Mouse (Mus musculus): ENCODE results near the gene Dhodh. TPM values are rescaled to one million over a fixed set of nuclear protein-coding genes. Genes with fewer than 3 reads are reported as not detected.

Dhodh gene
- polyA plus RNA-seq (2011; ENCODE audit: insufficient read depth, insufficient read length, low read depth, missing spikeins) = 25.8 and 27.9 TPM in 2 replicates

DNA sequence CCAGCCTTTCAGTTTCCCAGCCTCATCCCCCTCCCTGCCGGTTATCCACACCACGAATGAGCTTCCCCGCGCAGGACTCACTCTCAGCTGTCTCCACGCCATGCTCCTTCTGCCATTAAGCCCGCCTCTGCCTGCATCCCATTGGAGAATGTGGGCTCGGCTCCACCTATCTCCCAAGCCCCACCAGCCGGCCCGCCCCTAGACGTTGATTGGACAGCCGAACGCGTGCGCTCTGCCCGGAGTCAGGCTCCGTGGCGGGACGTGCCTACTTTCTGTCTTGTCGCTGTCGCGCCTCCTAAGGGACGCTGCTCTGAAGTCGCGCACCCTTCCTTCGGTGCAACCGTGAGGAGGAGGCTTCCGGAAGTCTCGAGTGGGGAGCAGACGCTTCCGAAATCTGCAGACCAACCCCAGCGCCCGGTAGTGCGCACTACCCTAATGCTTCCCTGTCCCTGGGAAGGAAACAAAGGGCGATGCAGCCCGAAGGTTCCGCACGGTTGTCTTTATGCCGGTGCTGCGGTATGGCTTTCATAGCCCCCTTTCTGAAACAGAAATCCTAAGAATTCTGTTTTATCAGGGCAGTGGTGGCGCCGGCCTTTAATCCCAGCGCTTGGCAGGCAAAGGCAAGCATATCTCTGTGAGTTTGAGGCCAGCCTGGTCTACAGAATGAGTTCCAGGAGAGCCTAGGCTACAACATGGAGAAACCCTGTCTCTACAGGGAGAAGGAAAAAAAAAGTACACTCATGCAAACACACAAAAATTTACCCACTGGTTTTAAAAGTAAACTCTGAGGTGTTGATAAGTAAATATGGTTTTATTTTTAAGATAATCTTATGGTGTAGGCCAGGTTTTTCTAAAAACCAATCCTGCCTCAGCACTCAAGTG is at the start of gene Dhodh:
Gene Dhodh, minus strand, starts transcription at position 403 of the 882 bp plus-strand sequence.
- no peaks in the 10 kb centered on the region for H3K27me3 ChIP-seq (ENCODE audit: control insufficient read depth, insufficient read depth, low read length, poor library complexity, severe bottlenecking)
- peak; percentile 93 for TF ChIP-seq POLR2A (IDR thresholded peaks at IDR 0.05; ENCODE audit: insufficient read depth, low read length)
- no peak for TF ChIP-seq CTCF (IDR thresholded peaks at IDR 0.05; ENCODE audit: low read depth, low read length)
- TF ChIP-seq EP300 (IDR thresholded peaks at IDR 0.05; ENCODE audit: insufficient read depth, low read depth, low read length) = peak; percentile 31; the same call in 1 of the 2 replicates
- H3K9me3 ChIP-seq (replicated peaks; ENCODE audit: control insufficient read depth, insufficient read depth, low read length, poor library complexity, severe bottlenecking) = no peaks in the 10 kb centered on the region
- H3K4me1 ChIP-seq (ENCODE audit: control insufficient read depth, insufficient read depth, low read length) = no peaks in the 10 kb centered on the region
- peak within 1 kb of the TSS; percentile 70 for H3K9ac ChIP-seq (ENCODE audit: low read depth, poor library complexity, severe bottlenecking)
- H3K27ac ChIP-seq (ENCODE audit: insufficient read depth, low read length) = peak within 1 kb of the TSS; percentile 78
- peaks cover 17% of the 10 kb centered on the region for H3K36me3 ChIP-seq (ENCODE audit: control insufficient read depth, insufficient read depth, low read length, poor library complexity, severe bottlenecking)
- peak within 1 kb of the TSS; percentile 73 for H3K4me3 ChIP-seq (ENCODE audit: low read depth, low read length)

DNA sequence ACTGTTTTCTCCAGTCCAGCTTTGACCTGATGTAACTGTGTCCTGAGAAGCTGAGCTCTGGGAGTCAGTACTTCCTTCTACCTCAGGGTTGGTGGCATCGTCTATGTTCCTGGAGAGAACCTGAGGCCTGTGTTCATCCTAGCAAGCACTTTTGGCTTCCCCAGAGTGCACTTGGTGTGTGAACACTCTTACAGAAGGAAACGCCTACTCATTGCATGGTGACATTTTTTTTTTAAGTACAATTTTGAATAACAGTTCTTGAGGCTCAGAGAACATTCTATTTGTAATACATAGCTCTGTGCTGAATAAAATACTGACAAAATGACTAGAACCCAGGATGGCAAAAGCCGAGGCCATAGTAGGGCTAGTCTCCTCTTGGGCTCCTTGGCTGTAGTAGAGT is 48.4 kb upstream of the Dhodh start:
- Histone ChIP-seq H3K9ac (ENCODE audit: low read depth, poor library complexity, severe bottlenecking) (no peak overlapping the region), H3K36me3 (ENCODE audit: control insufficient read depth, insufficient read depth, low read length, poor library complexity, severe bottlenecking) (no peaks in the 10 kb centered on the region), H3K4me1 (ENCODE audit: control insufficient read depth, insufficient read depth, low read length) (no peaks in the 10 kb centered on the region), H3K9me3 (replicated peaks; ENCODE audit: control insufficient read depth, insufficient read depth, low read length, poor library complexity, severe bottlenecking) (no peaks in the 10 kb centered on the region), H3K27me3 (ENCODE audit: control insufficient read depth, insufficient read depth, low read length, poor library complexity, severe bottlenecking) (no peaks in the 10 kb centered on the region), H3K4me3 (ENCODE audit: low read depth, low read length) (no peak overlapping the region), H3K27ac (ENCODE audit: insufficient read depth, low read length) (no peak overlapping the region)
- TF ChIP-seq POLR2A (IDR thresholded peaks at IDR 0.05; ENCODE audit: insufficient read depth, low read length) (no peak), EP300 (IDR thresholded peaks at IDR 0.05; ENCODE audit: insufficient read depth, low read depth, low read length) (no peak), CTCF (IDR thresholded peaks at IDR 0.05; ENCODE audit: low read depth, low read length) (no peak)

DNA sequence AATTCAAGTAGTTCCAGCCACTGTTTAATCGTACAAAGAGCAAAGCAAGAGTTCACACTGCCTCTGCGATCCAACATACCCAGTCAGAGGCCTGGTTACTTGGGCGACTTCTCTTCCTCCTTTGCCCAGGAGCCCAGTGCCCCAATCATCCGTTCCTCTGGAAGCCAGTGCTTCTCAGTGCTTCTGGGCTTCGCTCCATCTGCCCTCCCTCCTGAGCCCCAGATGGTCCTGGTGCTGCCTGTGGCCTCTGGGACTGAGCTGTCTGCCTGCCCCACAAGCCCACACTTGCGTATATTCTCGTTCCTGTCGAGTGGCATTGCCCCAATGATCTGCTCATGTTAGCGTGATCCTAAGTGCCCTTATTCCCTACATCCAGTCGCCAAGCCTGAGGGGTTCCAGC is 42.3 kb upstream of the Dhodh start:
- Histone ChIP-seq H3K36me3 (ENCODE audit: control insufficient read depth, insufficient read depth, low read length, poor library complexity, severe bottlenecking) (no peaks in the 10 kb centered on the region), H3K9ac (ENCODE audit: low read depth, poor library complexity, severe bottlenecking) (no peak overlapping the region), H3K27ac (ENCODE audit: insufficient read depth, low read length) (no peak overlapping the region), H3K27me3 (ENCODE audit: control insufficient read depth, insufficient read depth, low read length, poor library complexity, severe bottlenecking) (no peaks in the 10 kb centered on the region), H3K4me1 (ENCODE audit: control insufficient read depth, insufficient read depth, low read length) (no peaks in the 10 kb centered on the region), H3K4me3 (ENCODE audit: low read depth, low read length) (no peak overlapping the region), H3K9me3 (replicated peaks; ENCODE audit: control insufficient read depth, insufficient read depth, low read length, poor library complexity, severe bottlenecking) (no peaks in the 10 kb centered on the region)
- TF ChIP-seq POLR2A (IDR thresholded peaks at IDR 0.05; ENCODE audit: insufficient read depth, low read length) (no peak), EP300 (IDR thresholded peaks at IDR 0.05; ENCODE audit: insufficient read depth, low read depth, low read length) (no peak), CTCF (IDR thresholded peaks at IDR 0.05; ENCODE audit: low read depth, low read length) (no peak)

DNA sequence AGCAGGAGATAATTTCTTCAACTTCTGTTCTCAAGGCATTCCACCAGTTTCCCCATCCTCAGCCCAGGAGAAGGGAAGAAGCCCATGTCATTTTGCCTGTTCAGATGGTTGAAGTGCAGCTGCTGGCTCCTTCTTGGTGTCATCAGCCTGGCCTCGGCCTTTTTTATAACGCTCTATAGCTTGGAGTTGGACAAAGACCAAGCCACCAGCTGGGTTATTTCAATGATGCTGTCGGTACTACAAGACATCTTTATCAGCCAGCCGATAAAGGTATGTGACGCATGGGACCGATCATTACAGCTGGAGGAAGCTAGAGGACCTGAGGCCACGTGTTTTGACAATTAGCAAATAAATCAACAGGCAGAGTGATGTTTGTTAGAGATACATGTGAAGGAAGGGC is 40.0 kb upstream of the Dhodh start:
- no peak for TF ChIP-seq EP300 (IDR thresholded peaks at IDR 0.05; ENCODE audit: insufficient read depth, low read depth, low read length)
- no peak for TF ChIP-seq POLR2A (IDR thresholded peaks at IDR 0.05; ENCODE audit: insufficient read depth, low read length)
- TF ChIP-seq CTCF (IDR thresholded peaks at IDR 0.05; ENCODE audit: low read depth, low read length) = no peak
- Histone ChIP-seq H3K27ac (ENCODE audit: insufficient read depth, low read length) (no peak overlapping the region), H3K9me3 (replicated peaks; ENCODE audit: control insufficient read depth, insufficient read depth, low read length, poor library complexity, severe bottlenecking) (no peaks in the 10 kb centered on the region), H3K4me1 (ENCODE audit: control insufficient read depth, insufficient read depth, low read length) (no peaks in the 10 kb centered on the region), H3K4me3 (ENCODE audit: low read depth, low read length) (no peak overlapping the region), H3K27me3 (ENCODE audit: control insufficient read depth, insufficient read depth, low read length, poor library complexity, severe bottlenecking) (no peaks in the 10 kb centered on the region), H3K36me3 (ENCODE audit: control insufficient read depth, insufficient read depth, low read length, poor library complexity, severe bottlenecking) (no peaks in the 10 kb centered on the region), H3K9ac (ENCODE audit: low read depth, poor library complexity, severe bottlenecking) (no peak overlapping the region)

DNA sequence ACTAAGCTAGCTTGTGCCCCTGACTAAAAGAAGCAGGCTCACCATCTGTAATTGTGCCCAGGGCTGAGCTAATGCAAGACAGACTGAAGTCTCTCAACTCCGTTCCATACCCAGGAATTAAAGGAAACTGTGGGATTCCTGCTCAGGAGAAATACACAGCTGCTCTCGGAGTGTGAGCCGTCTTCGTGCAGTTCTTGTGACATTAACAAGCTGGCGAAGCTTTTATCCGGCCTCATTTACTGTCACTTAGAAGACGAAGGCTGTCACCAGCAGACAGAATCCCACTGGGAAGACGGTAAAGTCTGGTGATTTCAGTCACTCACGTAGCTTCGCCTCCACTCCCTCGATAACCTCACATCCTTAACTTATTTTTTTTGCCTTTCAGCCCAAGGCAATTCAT is 38.9 kb upstream of the Dhodh start:
- Histone ChIP-seq H3K9me3 (replicated peaks; ENCODE audit: control insufficient read depth, insufficient read depth, low read length, poor library complexity, severe bottlenecking) (no peaks in the 10 kb centered on the region), H3K27ac (ENCODE audit: insufficient read depth, low read length) (no peak overlapping the region), H3K9ac (ENCODE audit: low read depth, poor library complexity, severe bottlenecking) (no peak overlapping the region), H3K4me1 (ENCODE audit: control insufficient read depth, insufficient read depth, low read length) (no peaks in the 10 kb centered on the region), H3K36me3 (ENCODE audit: control insufficient read depth, insufficient read depth, low read length, poor library complexity, severe bottlenecking) (no peaks in the 10 kb centered on the region), H3K27me3 (ENCODE audit: control insufficient read depth, insufficient read depth, low read length, poor library complexity, severe bottlenecking) (peaks cover 2% of the 10 kb centered on the region), H3K4me3 (ENCODE audit: low read depth, low read length) (no peak overlapping the region)
- TF ChIP-seq EP300 (IDR thresholded peaks at IDR 0.05; ENCODE audit: insufficient read depth, low read depth, low read length) (no peak), POLR2A (IDR thresholded peaks at IDR 0.05; ENCODE audit: insufficient read depth, low read length) (no peak), CTCF (IDR thresholded peaks at IDR 0.05; ENCODE audit: low read depth, low read length) (no peak)

DNA sequence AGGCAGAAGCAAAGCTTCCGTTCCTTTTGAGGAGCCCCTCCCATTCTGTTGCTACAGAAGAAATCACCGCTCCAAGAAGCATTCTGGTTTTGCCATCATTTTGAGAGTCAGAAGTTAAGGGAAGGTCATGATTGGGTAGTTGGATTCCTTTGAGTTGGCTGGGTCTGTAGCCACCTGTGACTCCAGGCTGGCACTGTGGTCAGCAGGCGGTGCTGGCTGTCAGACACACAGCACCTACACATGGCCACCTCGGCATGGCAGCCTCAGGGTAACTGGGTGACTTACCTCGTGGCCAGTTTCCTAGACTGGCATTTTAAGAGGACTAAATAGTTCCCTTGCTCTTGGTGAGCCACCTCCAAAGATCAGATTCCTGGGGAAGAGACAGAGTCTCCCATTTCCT is 32.8 kb upstream of the Dhodh start:
- no peak overlapping the region for H3K4me3 ChIP-seq (ENCODE audit: low read depth, low read length)
- H3K36me3 ChIP-seq (ENCODE audit: control insufficient read depth, insufficient read depth, low read length, poor library complexity, severe bottlenecking) = no peaks in the 10 kb centered on the region
- no peaks in the 10 kb centered on the region for H3K4me1 ChIP-seq (ENCODE audit: control insufficient read depth, insufficient read depth, low read length)
- no peak overlapping the region for H3K27ac ChIP-seq (ENCODE audit: insufficient read depth, low read length)
- no peaks in the 10 kb centered on the region for H3K9me3 ChIP-seq (replicated peaks; ENCODE audit: control insufficient read depth, insufficient read depth, low read length, poor library complexity, severe bottlenecking)
- peaks cover 2% of the 10 kb centered on the region for H3K27me3 ChIP-seq (ENCODE audit: control insufficient read depth, insufficient read depth, low read length, poor library complexity, severe bottlenecking)
- TF ChIP-seq POLR2A (IDR thresholded peaks at IDR 0.05; ENCODE audit: insufficient read depth, low read length) (no peak), CTCF (IDR thresholded peaks at IDR 0.05; ENCODE audit: low read depth, low read length) (no peak), EP300 (IDR thresholded peaks at IDR 0.05; ENCODE audit: insufficient read depth, low read depth, low read length) (no peak)
- H3K9ac ChIP-seq (ENCODE audit: low read depth, poor library complexity, severe bottlenecking) = no peak overlapping the region

Data from ES-Bruce4 (cell line).